Mouse (Mus musculus) G1E (cell line): ENCODE results near the gene Pkp3. TPM values are rescaled to one million over a fixed set of nuclear protein-coding genes. Genes with fewer than 3 reads are reported as not detected.

ENCODE experiments used
- ATAC-seq: 2 replicates; pipeline ENCODE4 v1.8.0; 2016; ENCODE audit warnings: mild to moderate bottlenecking; ENCODE audit not compliant: insufficient number of reproducible peaks, poor library complexity, low FRiP score, severe bottlenecking; ENCODE audit errors: extremely low read depth
- DNase-seq: peaks from one replicate; pipeline ENCODE4 v3.0.0; 2012; ENCODE audit warnings: low spot score
- H3K27me3 ChIP-seq: 2 replicates; pipeline ENCODE4 v1.6.1; 2012; ENCODE audit warnings: mild to moderate bottlenecking, low read length, inconsistent platforms; ENCODE audit not compliant: insufficient read depth
- H3K36me3 ChIP-seq: replicated peaks from 2 replicates; pipeline ENCODE3; 2012; ENCODE audit warnings: mild to moderate bottlenecking, inconsistent platforms
- H3K4me1 ChIP-seq: 2 replicates; pipeline ENCODE4 v1.6.1; 2012; ENCODE audit warnings: low read depth, low read length, inconsistent platforms, mixed read lengths; ENCODE audit not compliant: insufficient read depth
- H3K4me3 ChIP-seq: 2 replicates; pipeline ENCODE4 v1.5.1; 2012; ENCODE audit warnings: low read depth, mild to moderate bottlenecking, inconsistent platforms, low read length, moderate library complexity, mixed read lengths
- H3K9me3 ChIP-seq: replicated peaks from 2 replicates; pipeline ENCODE4 v1.6.1; 2012; ENCODE audit warnings: inconsistent platforms
- CTCF ChIP-seq: IDR thresholded peaks from 2 replicates; pipeline ENCODE4 v1.5.1; 2012; ENCODE audit warnings: low read depth, low read length, inconsistent platforms, mixed read lengths
- GATA1 ChIP-seq: IDR thresholded peaks from 2 replicates; pipeline ENCODE4 v1.6.1; 2012; ENCODE audit warnings: borderline replicate concordance, low read length, inconsistent platforms, mixed read lengths
- GATA2 ChIP-seq: IDR thresholded peaks from 2 replicates; pipeline ENCODE4 v1.6.1; 2012; ENCODE audit warnings: low read depth, low read length, inconsistent platforms, borderline replicate concordance
- POLR2AphosphoS5 ChIP-seq: IDR thresholded peaks from 2 replicates; pipeline ENCODE4 v1.6.1; 2012; ENCODE audit warnings: low read depth, low read length, inconsistent platforms; ENCODE audit not compliant: insufficient replicate concordance
- TAL1 ChIP-seq: conservative IDR thresholded peaks from 2 replicates; pipeline ENCODE4 v1.6.1; 2012; ENCODE audit warnings: low read depth, low read length, inconsistent platforms, mixed read lengths
- polyA plus RNA-seq: library from polyadenylated mRNA; stranded (reverse); fragments of >175 nt; gene quantifications from 2 replicates; pipeline ENCODE4 v1.2.3, GENCODE M21; 2012
- total RNA-seq, 2 experiments: library from RNA; stranded (forward) in 1 of 2; stranded (reverse) in 1 of 2; fragments of 200-1000 nt in 1 of 2; fragments of >200 nt in 1 of 2; fragmentation: Nextera tagmentation in 1 of 2; gene quantifications; 2 replicates each; pipeline ENCODE4 v1.2.3; 2014 to 2017

Gene Pkp3
- total and polyA plus RNA-seq, 3 experiments = not detected

GRCm38 (mm10) chr7:141048226-141049218, 29.5 kb upstream of the Pkp3 start:
- peak; percentile 74 for DNase-seq
- Histone ChIP-seq H3K27me3 (peaks cover 18% of the 10 kb centered on the region; the same call in 1 of the 2 replicates), H3K4me1 (peaks cover 25% of the 10 kb centered on the region), H3K4me3 (peak overlapping the region; percentile 53; the same call in 1 of the 2 replicates), H3K9me3 (no peaks in the 10 kb centered on the region), H3K36me3 (no peaks in the 10 kb centered on the region)
- TF ChIP-seq CTCF (peak; percentile 33; the same call in 1 of the 2 replicates), GATA2 (no peak)
- ATAC-seq = peak; percentile 80; the same call in 1 of the 2 replicates

- ATAC-seq (no peak), DNase-seq (no peak)
- Histone ChIP-seq H3K36me3 (no peaks in the 10 kb centered on the region), H3K4me3 (no peak overlapping the region), H3K9me3 (no peaks in the 10 kb centered on the region), H3K4me1 (peaks cover 25% of the 10 kb centered on the region), H3K27me3 (peaks cover 18% of the 10 kb centered on the region; the same call in 1 of the 2 replicates)
- no peak for TF ChIP-seq GATA1
- TF ChIP-seq CTCF = no peak
- TF ChIP-seq GATA2 = no peak
- TF ChIP-seq TAL1 = no peak
- TF ChIP-seq POLR2AphosphoS5 = no peak
These were observed 28.7 kb upstream of the Pkp3 start for GRCm38 (mm10) chr7:141049326-141049725.

- H3K4me1 ChIP-seq = peaks cover 25% of the 10 kb centered on the region
- no peaks in the 10 kb centered on the region for H3K36me3 ChIP-seq
- TF ChIP-seq GATA1 (no peak), GATA2 (no peak), CTCF (no peak), TAL1 (no peak), POLR2AphosphoS5 (no peak)
- H3K4me3 ChIP-seq = no peak overlapping the region
- DNase-seq (no peak), ATAC-seq (no peak)
- peaks cover 18% of the 10 kb centered on the region; the same call in 1 of the 2 replicates for H3K27me3 ChIP-seq
- no peaks in the 10 kb centered on the region for H3K9me3 ChIP-seq
These were observed 26.8 kb upstream of the Pkp3 start for GRCm38 (mm10) chr7:141051060-141051685.

GRCm38 (mm10) chr7:141052016-141052415, 26.0 kb upstream of the Pkp3 start:
- no peak for TF ChIP-seq GATA1
- no peak for TF ChIP-seq POLR2AphosphoS5
- no peak for TF ChIP-seq GATA2
- no peak for TF ChIP-seq TAL1
- TF ChIP-seq CTCF = no peak
- peaks cover 22% of the 10 kb centered on the region for H3K4me1 ChIP-seq
- no peak overlapping the region for H3K4me3 ChIP-seq
- no peak for DNase-seq
- no peaks in the 10 kb centered on the region for H3K36me3 ChIP-seq
- H3K27me3 ChIP-seq = peaks cover 13% of the 10 kb centered on the region; the same call in 1 of the 2 replicates
- no peak for ATAC-seq
- H3K9me3 ChIP-seq = no peaks in the 10 kb centered on the region

GRCm38 (mm10) chr7:141052421-141052820, 25.6 kb upstream of the Pkp3 start:
- Histone ChIP-seq H3K4me1 (peaks cover 18% of the 10 kb centered on the region), H3K4me3 (no peak overlapping the region), H3K27me3 (peaks cover 13% of the 10 kb centered on the region; the same call in 1 of the 2 replicates), H3K9me3 (no peaks in the 10 kb centered on the region), H3K36me3 (no peaks in the 10 kb centered on the region)
- ATAC-seq = no peak
- TF ChIP-seq TAL1 = no peak
- no peak for TF ChIP-seq GATA1
- no peak for TF ChIP-seq CTCF
- no peak for TF ChIP-seq GATA2
- TF ChIP-seq POLR2AphosphoS5 = no peak
- no peak for DNase-seq

GRCm38 (mm10) chr7:141055785-141056184, 22.2 kb upstream of the Pkp3 start:
- Histone ChIP-seq H3K36me3 (no peaks in the 10 kb centered on the region), H3K4me3 (no peak overlapping the region), H3K4me1 (no peaks in the 10 kb centered on the region), H3K27me3 (peaks cover 31% of the 10 kb centered on the region), H3K9me3 (no peaks in the 10 kb centered on the region)
- no peak for TF ChIP-seq GATA2
- TF ChIP-seq TAL1 = no peak
- ATAC-seq (no peak), DNase-seq (no peak)
